Mouse (Mus musculus) midbrain, postnatal 0 days (tissue): Measurements from ENCODE around the gene Syt6. TPM values are rescaled to one million over a fixed set of nuclear protein-coding genes. Genes with fewer than 3 reads are reported as not detected.

Source experiments
- ATAC-seq: fragments of 200-750 bp; cut with Nextera tagmentation; 2 replicates; pipeline ENCODE4 v1.8.0; 2017; ENCODE audit warnings: moderate number of reproducible peaks, mild to moderate bottlenecking, moderate TSS enrichment, moderate library complexity; ENCODE audit not compliant: low FRiP score
- DNase-seq: peaks from one replicate; pipeline ENCODE4 v3.0.0-alpha.2; 2015; ENCODE audit warnings: low spot score
- H3K27ac ChIP-seq: fragments of 300-500 bp; sonication (generic); 2 replicates; pipeline ENCODE4 v1.5.1; 2014; ENCODE audit warnings: low read depth, mild to moderate bottlenecking, low read length, mixed read lengths
- H3K27me3 ChIP-seq: fragments of 300-500 bp; sonication (generic); 2 replicates; pipeline ENCODE4 v1.6.1; 2014; ENCODE audit warnings: low read length, control low read depth, mixed read lengths; ENCODE audit not compliant: insufficient read depth
- H3K36me3 ChIP-seq: fragments of 300-500 bp; sonication (generic); 2 replicates; pipeline ENCODE4 v1.6.1; 2014; ENCODE audit warnings: low read length, control low read depth, mixed read lengths; ENCODE audit not compliant: insufficient read depth
- H3K4me1 ChIP-seq: fragments of 300-500 bp; sonication (generic); 2 replicates; pipeline ENCODE4 v1.6.1; 2014; ENCODE audit warnings: mild to moderate bottlenecking, control low read depth, antibody characterized with exemption, low read length, mixed read lengths; ENCODE audit not compliant: insufficient read depth
- H3K4me2 ChIP-seq: fragments of 300-500 bp; sonication (generic); 2 replicates; pipeline ENCODE4 v1.6.1; 2014; ENCODE audit warnings: low read depth, mild to moderate bottlenecking, low read length, mixed read lengths; ENCODE audit not compliant: poor library complexity, severe bottlenecking
- H3K4me3 ChIP-seq: fragments of 300-500 bp; sonication (generic); 2 replicates; pipeline ENCODE4 v1.5.1; 2014; ENCODE audit warnings: low read depth, mild to moderate bottlenecking, low read length, moderate library complexity
- H3K9ac ChIP-seq: fragments of 300-500 bp; sonication (generic); replicated peaks from 2 replicates; pipeline ENCODE4 v1.6.1; 2014; ENCODE audit warnings: mild to moderate bottlenecking, low read length, moderate library complexity, mixed read lengths; ENCODE audit not compliant: poor library complexity, severe bottlenecking
- H3K9me3 ChIP-seq: fragments of 300-500 bp; sonication (generic); 2 replicates; pipeline ENCODE4 v1.6.1; 2016; ENCODE audit warnings: low read length, control low read depth
- CTCF ChIP-seq: IDR thresholded peaks from 2 replicates; pipeline ENCODE4 v1.5.1; 2016; ENCODE audit warnings: antibody characterized with exemption, mild to moderate bottlenecking
- WGBS: fragments of 180-500 bp; shearing (Covaris S2); extraction: QIAGEN DNeasy Blood & Tissue Kit; methylation state at CpG from one replicate; pipeline ENCODE4 v1.1.7; 2014; 5-methylcytosine and 5-hydroxymethylcytosine counted together
- polyA plus RNA-seq: library from polyadenylated mRNA; unstranded; fragments of >200 nt; fragmentation: Nextera tagmentation; extraction: Ambion mirVana; gene quantifications from 2 replicates; pipeline ENCODE4 v1.2.1, GENCODE M21; 2015
- total RNA-seq: library from RNA; depleted of rRNA; stranded (reverse); fragments of >200 nt; gene quantifications from 2 replicates; pipeline ENCODE4 v1.2.3, GENCODE M21; 2014; rRNA removed

The Syt6 gene
- total RNA-seq (29.5 and 30.7 TPM in 2 replicates), polyA plus RNA-seq (9.0 and 10.0 TPM in 2 replicates)

DNA sequence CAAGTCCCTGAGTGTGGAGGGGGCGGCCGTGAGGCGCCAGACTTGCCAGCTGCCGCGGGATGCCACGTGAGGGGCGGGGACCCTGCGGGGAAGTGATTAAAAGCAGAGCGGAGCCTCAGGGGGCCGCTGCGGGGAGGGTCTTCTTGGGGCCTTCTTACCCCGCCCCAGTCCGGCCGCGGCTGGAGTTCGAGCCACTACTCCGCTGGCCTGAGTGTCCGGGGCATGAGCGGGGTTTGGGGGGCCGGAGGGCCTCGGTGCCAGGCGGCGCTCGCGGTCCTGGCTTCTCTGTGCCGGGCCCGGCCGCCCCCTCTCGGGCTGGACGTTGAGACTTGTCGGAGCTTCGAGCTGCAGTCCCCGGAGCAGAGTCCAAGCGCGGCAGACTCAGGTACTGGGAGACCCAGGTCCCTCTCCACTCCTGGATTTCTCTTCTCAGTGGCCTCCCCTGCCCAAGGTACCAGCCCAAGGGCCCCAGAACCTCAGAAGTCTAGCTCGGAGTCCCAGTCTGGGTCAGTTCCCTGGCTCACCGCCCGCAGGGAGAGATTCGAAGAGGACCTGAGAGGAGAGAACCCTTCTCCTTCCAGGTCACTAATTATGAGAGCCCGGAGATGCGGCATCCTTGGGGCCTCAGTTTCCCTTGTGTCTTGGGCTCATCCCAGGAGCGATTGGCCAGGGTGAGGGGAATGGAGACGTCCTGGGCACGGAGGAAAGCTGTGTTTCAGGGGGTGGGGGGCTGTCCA, at the start of gene Syt6:
TSS of gene Syt6 (plus strand) at position 76 of the 737 bp plus-strand sequence.
- 1% methylated on average over 43 of the region's 44 CpGs for WGBS
- ATAC-seq, result 0 out of 2 replicates have a peak, but pooled peaks have one; percentile 6
- peak within 1 kb of the TSS; percentile 93 for H3K4me2 ChIP-seq
- H3K27me3 ChIP-seq, result peaks cover 19% of the 10 kb centered on the region
- H3K27ac ChIP-seq, result no peak within 1 kb of the TSS
- no peaks in the 10 kb centered on the region for H3K36me3 ChIP-seq
- peak within 1 kb of the TSS; percentile 49 for H3K4me3 ChIP-seq
- no peak for DNase-seq
- TF ChIP-seq CTCF, result no peak
- peak within 1 kb of the TSS; percentile 59 for H3K9ac ChIP-seq
- H3K4me1 ChIP-seq, result peaks cover 16% of the 10 kb centered on the region; the same call in 1 of the 2 replicates
- H3K9me3 ChIP-seq, result no peaks in the 10 kb centered on the region

DNA sequence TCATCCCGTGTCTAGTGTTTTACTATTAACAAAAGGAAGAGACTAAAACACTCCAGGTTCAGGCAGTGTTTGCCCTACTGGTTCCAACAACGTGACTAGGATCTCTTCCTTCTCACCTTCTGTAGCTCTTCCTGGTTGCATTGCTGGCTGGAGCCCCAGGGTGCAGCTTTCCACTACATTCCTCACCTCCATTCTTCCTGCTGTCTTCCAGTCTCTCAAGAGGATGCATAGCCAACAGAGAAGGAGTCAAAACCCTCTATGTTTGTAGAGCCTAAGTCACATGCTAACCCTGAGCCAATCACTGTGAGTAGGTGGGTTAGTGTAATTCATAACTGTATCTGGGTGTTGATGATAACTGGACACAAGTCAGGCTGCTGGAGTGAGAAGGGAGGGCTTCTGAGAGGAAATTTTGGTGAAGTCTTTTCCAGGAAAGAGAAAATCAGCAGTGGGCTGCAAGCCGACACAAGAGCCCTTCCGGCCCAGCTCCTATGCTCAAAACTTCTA, 48.8 kb upstream of the Syt6 start:
- ATAC-seq (no peak), DNase-seq (no peak)
- H3K9me3 ChIP-seq, result no peaks in the 10 kb centered on the region
- no peaks in the 10 kb centered on the region for H3K36me3 ChIP-seq
- WGBS, result 88% methylated on average over 4 of the region's 4 CpGs
- TF ChIP-seq CTCF, result no peak
- H3K27me3 ChIP-seq, result no peaks in the 10 kb centered on the region
- H3K4me1 ChIP-seq, result no peaks in the 10 kb centered on the region
- no peak overlapping the region for H3K4me3 ChIP-seq
- no peak overlapping the region for H3K4me2 ChIP-seq
- no peak overlapping the region for H3K27ac ChIP-seq
- no peak overlapping the region for H3K9ac ChIP-seq

DNA sequence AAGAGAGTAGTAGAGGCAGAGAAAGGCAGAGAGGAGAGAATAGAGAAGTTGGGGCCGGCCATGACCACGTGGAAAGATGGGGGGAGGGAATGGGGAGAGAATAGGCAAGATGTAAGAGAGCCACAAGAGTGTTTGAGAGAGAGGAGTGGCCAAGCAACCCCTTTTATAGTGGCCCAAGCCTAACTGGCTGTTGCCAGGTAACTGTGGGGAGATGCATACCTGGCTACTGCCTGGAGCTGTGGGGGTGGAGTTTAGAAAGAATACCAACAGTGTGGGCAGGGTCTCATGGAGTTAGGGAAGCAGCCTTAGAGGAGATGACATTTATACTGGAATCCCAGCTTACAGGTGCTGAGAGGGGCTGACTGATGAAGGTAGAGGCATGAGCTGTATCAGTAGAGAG, 48.2 kb upstream of the Syt6 start:
- Histone ChIP-seq H3K9ac (no peak overlapping the region), H3K4me3 (no peak overlapping the region), H3K4me2 (no peak overlapping the region), H3K9me3 (no peaks in the 10 kb centered on the region), H3K27ac (no peak overlapping the region), H3K27me3 (no peaks in the 10 kb centered on the region), H3K36me3 (no peaks in the 10 kb centered on the region), H3K4me1 (no peaks in the 10 kb centered on the region)
- 24% methylated on average over 2 of the region's 2 CpGs for WGBS
- no peak for TF ChIP-seq CTCF
- DNase-seq (no peak), ATAC-seq (peak; percentile 44; the same call in 1 of the 2 replicates)

DNA sequence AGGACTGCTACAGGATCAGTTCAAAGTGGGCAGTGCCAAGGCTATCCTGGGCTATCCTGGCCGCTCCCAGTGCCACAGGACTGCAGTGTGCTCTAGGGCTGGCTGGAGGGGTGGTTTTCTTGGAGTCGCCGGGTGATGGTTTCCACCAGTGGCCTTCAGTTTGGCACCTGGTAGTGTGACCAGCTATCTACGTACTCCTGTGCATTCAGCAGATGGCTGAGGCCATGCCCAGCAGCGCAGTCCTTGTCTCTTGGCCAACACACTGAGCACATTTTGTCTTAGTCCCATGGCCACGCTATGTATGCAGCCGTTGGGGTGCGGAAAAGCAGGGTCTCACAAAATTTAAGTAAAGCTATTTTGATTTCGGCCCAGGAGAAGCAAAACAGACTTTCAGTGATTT, 41.0 kb upstream of the Syt6 start:
- Histone ChIP-seq H3K4me3 (no peak overlapping the region), H3K9me3 (no peaks in the 10 kb centered on the region), H3K27me3 (0 out of 2 replicates have a peak, but pooled peaks cover 2% of the 10 kb centered on the region), H3K9ac (no peak overlapping the region), H3K27ac (no peak overlapping the region), H3K4me1 (no peaks in the 10 kb centered on the region), H3K36me3 (no peaks in the 10 kb centered on the region), H3K4me2 (no peak overlapping the region)
- WGBS, result 92% methylated on average over 9 of the region's 9 CpGs
- no peak for TF ChIP-seq CTCF
- DNase-seq (no peak), ATAC-seq (no peak)

DNA sequence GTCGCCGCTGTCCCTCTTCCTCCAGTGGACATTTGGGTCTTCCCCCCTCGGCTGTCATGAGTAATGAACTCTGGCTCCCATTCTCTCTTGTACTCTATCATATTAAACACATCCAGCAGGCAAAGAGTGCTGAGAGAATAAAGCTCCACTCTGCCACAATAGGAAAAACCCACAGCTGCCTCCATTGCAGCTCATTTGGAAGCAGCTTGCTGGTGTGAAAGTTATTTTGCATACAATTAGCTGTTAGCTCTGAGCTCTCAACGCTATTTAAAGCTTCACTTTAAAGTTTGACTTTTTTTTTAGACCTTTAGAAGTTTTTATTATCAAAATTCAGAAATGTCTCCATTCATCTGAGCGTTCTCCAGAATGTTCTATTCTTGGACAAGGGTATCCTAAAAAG, 39.8 kb upstream of the Syt6 start:
- no peaks in the 10 kb centered on the region for H3K36me3 ChIP-seq
- ATAC-seq (no peak), DNase-seq (no peak)
- H3K4me1 ChIP-seq, result no peaks in the 10 kb centered on the region
- H3K4me2 ChIP-seq, result no peak overlapping the region
- H3K27ac ChIP-seq, result no peak overlapping the region
- H3K27me3 ChIP-seq, result 0 out of 2 replicates have a peak, but pooled peaks cover 2% of the 10 kb centered on the region
- WGBS, result 56% methylated on average over 5 of the region's 5 CpGs
- H3K4me3 ChIP-seq, result no peak overlapping the region
- no peak overlapping the region for H3K9ac ChIP-seq
- TF ChIP-seq CTCF, result no peak
- no peaks in the 10 kb centered on the region for H3K9me3 ChIP-seq

DNA sequence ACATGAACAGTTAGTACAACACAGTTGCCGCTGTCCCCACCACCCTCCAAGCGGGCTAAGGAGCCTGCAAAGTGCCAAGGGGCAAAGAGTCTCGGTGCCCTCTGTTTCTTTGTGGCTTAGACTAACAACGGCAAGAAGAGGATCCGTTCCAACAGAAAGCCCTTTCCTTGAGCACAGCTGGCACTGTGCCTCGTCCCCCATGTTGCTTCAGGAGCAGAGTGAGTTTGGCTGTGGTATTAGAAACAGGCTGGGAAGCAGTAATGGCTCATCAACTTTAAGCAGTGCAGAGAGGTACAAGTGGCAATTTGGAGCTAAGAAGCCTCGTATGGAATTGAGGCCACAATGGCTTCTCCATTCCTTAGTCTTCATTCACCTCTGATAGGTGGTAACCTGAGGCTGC, 35.9 kb upstream of the Syt6 start:
- no peaks in the 10 kb centered on the region for H3K9me3 ChIP-seq
- no peak for TF ChIP-seq CTCF
- WGBS, result 66% methylated on average over 7 of the region's 7 CpGs
- ATAC-seq, result no peak
- no peak overlapping the region for H3K4me2 ChIP-seq
- H3K4me1 ChIP-seq, result no peaks in the 10 kb centered on the region
- no peaks in the 10 kb centered on the region for H3K36me3 ChIP-seq
- H3K4me3 ChIP-seq, result no peak overlapping the region
- DNase-seq, result peak; percentile 71
- no peak overlapping the region for H3K27ac ChIP-seq
- no peak overlapping the region for H3K9ac ChIP-seq
- H3K27me3 ChIP-seq, result 0 out of 2 replicates have a peak, but pooled peaks cover 2% of the 10 kb centered on the region
